Mouse (Mus musculus): ENCODE results near the gene Catsper4. TPM values are rescaled to one million over a fixed set of nuclear protein-coding genes. Genes with fewer than 3 reads are reported as not detected.

Catsper4 gene
- polyA plus RNA-seq, 1 experiment from 2014 or later, result 0.60 TPM

GRCm38 (mm10) chr4:134165024-134165423 is 62.2 kb downstream of the Catsper4 start:
- Histone ChIP-seq H3K4me1 (ENCODE audit: control insufficient read depth, insufficient read depth, low read length) (0 out of 2 replicates have a peak, but pooled peaks cover 5% of the 10 kb centered on the region), H3K27ac (ENCODE audit: low read length) (peak overlapping the region; percentile 81), H3K4me3 (ENCODE audit: low read length) (no peak overlapping the region), H3K4me2 (ENCODE audit: low read depth, low read length) (0 out of 2 replicates have a peak overlapping the region, but pooled peaks have one; percentile 14), H3K9me3 (ENCODE audit: control insufficient read depth, low read length) (no peaks in the 10 kb centered on the region), H3K27me3 (replicated peaks; ENCODE audit: control insufficient read depth, insufficient read depth, low read length) (no peaks in the 10 kb centered on the region), H3K36me3 (ENCODE audit: control insufficient read depth, insufficient read depth, low read length) (no peaks in the 10 kb centered on the region), H3K9ac (ENCODE audit: low read depth, low read length) (no peak overlapping the region)
- WGBS, result 62% methylated on average over 6 of the region's 6 CpGs
- ATAC-seq, result peak; percentile 84

- ATAC-seq, result peak; percentile 71
- WGBS, result 84% methylated on average over 5 of the region's 6 CpGs
- Histone ChIP-seq H3K4me2 (ENCODE audit: low read depth, low read length) (0 out of 2 replicates have a peak overlapping the region, but pooled peaks have one; percentile 14), H3K4me3 (ENCODE audit: low read length) (no peak overlapping the region), H3K9me3 (ENCODE audit: control insufficient read depth, low read length) (no peaks in the 10 kb centered on the region), H3K27me3 (replicated peaks; ENCODE audit: control insufficient read depth, insufficient read depth, low read length) (no peaks in the 10 kb centered on the region), H3K4me1 (ENCODE audit: control insufficient read depth, insufficient read depth, low read length) (0 out of 2 replicates have a peak, but pooled peaks cover 5% of the 10 kb centered on the region), H3K36me3 (ENCODE audit: control insufficient read depth, insufficient read depth, low read length) (no peaks in the 10 kb centered on the region), H3K9ac (ENCODE audit: low read depth, low read length) (no peak overlapping the region), H3K27ac (ENCODE audit: low read length) (peak overlapping the region; percentile 81)
Observed at GRCm38 (mm10) chr4:134164591-134164990, 62.6 kb downstream of the Catsper4 start.

Other genes starting within 250 kb of the Catsper4 start
- 41.3 and 45.4 TPM in 2 replicates for gene Dhdds, start 226.5 kb downstream of the Catsper4 start, polyA plus RNA-seq (2015; fragmentation: Nextera tagmentation; extraction: Ambion mirVana)
- gene Lin28a, start 208.5 kb downstream of the Catsper4 start, polyA plus RNA-seq (2015; fragmentation: Nextera tagmentation; extraction: Ambion mirVana), result 0.10 TPM in 2 replicates
- gene Zfp683, start 173.5 kb downstream of the Catsper4 start, polyA plus RNA-seq (2015; fragmentation: Nextera tagmentation; extraction: Ambion mirVana), result not detected in 2 replicates
- gene Crybg2, start 166.6 kb downstream of the Catsper4 start, polyA plus RNA-seq (2015; fragmentation: Nextera tagmentation; extraction: Ambion mirVana), result 22.3 and 22.9 TPM in 2 replicates
- gene Cd52, start 132.3 kb downstream of the Catsper4 start, polyA plus RNA-seq (2015; fragmentation: Nextera tagmentation; extraction: Ambion mirVana), result 27.8 and 28.4 TPM in 2 replicates
- 4.3 and 5.6 TPM in 2 replicates for gene Ubxn11, start 124.8 kb downstream of the Catsper4 start, polyA plus RNA-seq (2015; fragmentation: Nextera tagmentation; extraction: Ambion mirVana)
- gene Sh3bgrl3, start 98.6 kb downstream of the Catsper4 start, polyA plus RNA-seq (2015; fragmentation: Nextera tagmentation; extraction: Ambion mirVana), result 428 and 452 TPM in 2 replicates
- 112 and 125 TPM in 2 replicates for gene Cep85, start 40.3 kb downstream of the Catsper4 start, polyA plus RNA-seq (2015; fragmentation: Nextera tagmentation; extraction: Ambion mirVana)
- not detected in 2 replicates for gene Gm7534, start 24.4 kb downstream of the Catsper4 start, polyA plus RNA-seq (2015; fragmentation: Nextera tagmentation; extraction: Ambion mirVana)
- gene Cnksr1, start 11.0 kb upstream of the Catsper4 start, polyA plus RNA-seq (2015; fragmentation: Nextera tagmentation; extraction: Ambion mirVana), result 16.9 and 18.3 TPM in 2 replicates
- gene E130218I03Rik, start 16.3 kb upstream of the Catsper4 start, polyA plus RNA-seq (2015; fragmentation: Nextera tagmentation; extraction: Ambion mirVana), result 0.28 and 0.34 TPM in 2 replicates
- 13.0 and 14.5 TPM in 2 replicates for gene Zfp593, start 18.2 kb upstream of the Catsper4 start, polyA plus RNA-seq (2015; fragmentation: Nextera tagmentation; extraction: Ambion mirVana)
- gene Gm30191, start 19.6 kb upstream of the Catsper4 start, polyA plus RNA-seq (2015; fragmentation: Nextera tagmentation; extraction: Ambion mirVana), result not detected in 2 replicates
- 3.6 and 5.0 TPM in 2 replicates for gene Grrp1, start 26.7 kb upstream of the Catsper4 start, polyA plus RNA-seq (2015; fragmentation: Nextera tagmentation; extraction: Ambion mirVana)
- gene Pdik1l, start 60.5 kb upstream of the Catsper4 start, polyA plus RNA-seq (2015; fragmentation: Nextera tagmentation; extraction: Ambion mirVana), result 14.0 and 16.5 TPM in 2 replicates
- 1.3 and 1.9 TPM in 2 replicates for gene Trim63, start 87.7 kb upstream of the Catsper4 start, polyA plus RNA-seq (2015; fragmentation: Nextera tagmentation; extraction: Ambion mirVana)
- gene Slc30a2, start 115.8 kb upstream of the Catsper4 start, polyA plus RNA-seq (2015; fragmentation: Nextera tagmentation; extraction: Ambion mirVana), result 7.4 and 10.6 TPM in 2 replicates
- 1.6 and 1.7 TPM in 2 replicates for gene Extl1, start 156.5 kb upstream of the Catsper4 start, polyA plus RNA-seq (2015; fragmentation: Nextera tagmentation; extraction: Ambion mirVana)
- gene Pafah2, start 168.9 kb upstream of the Catsper4 start, polyA plus RNA-seq (2015; fragmentation: Nextera tagmentation; extraction: Ambion mirVana), result 61.6 and 69.2 TPM in 2 replicates
- 982 and 1,127 TPM in 2 replicates for gene Stmn1, start 240.9 kb upstream of the Catsper4 start, polyA plus RNA-seq (2015; fragmentation: Nextera tagmentation; extraction: Ambion mirVana)